ENCODE assay signal across 9 mouse cellular contexts in genomic region chr1:75208967-75209678, GRCm38 (mm10). TPM values are rescaled to one million over a fixed set of nuclear protein-coding genes. Genes with fewer than 3 reads are reported as not detected.
A peak's percentile ranks its signal among the peaks of the same experiment; 100 is the strongest.
DNase-seq lines count a peak whose midpoint lies in the region; ATAC-seq lines count a peak whose summit lies in the region.
"Had no signal": no experiment of that assay in that cellular context is flagged by ENCODE, and none has a peak within 500 bp of the region (broad histone marks: within the 10 kb centered on the region; RNA-seq: fewer than 3 reads in every experiment).

No protein-coding gene starts in this region.

- DNase-seq in heart, adult 11 months = peak; percentile 96
- no peak for DNase-seq in heart, adult 8-10 months (ENCODE audit: low spot score)
- peak; percentile 73 for DNase-seq in lung, postnatal 10 days
- no peak for DNase-seq in layer of hippocampus, postnatal 25 days (ENCODE audit: extremely low spot score in 1 of 2, low spot score in 1 of 2)

- no peaks in the 10 kb centered on the region for H3K9me3 ChIP-seq in heart, embryonic 11.5 days (replicated peaks; ENCODE audit: control insufficient read depth, low read length)
- no peaks in the 10 kb centered on the region for H3K9me3 ChIP-seq in kidney, embryonic 14.5 days (ENCODE audit: control insufficient read depth, low read length)
- no peaks in the 10 kb centered on the region for H3K9me3 ChIP-seq in stomach, embryonic 14.5 days (ENCODE audit: control insufficient read depth, low read depth, low read length)
- H3K9me3 ChIP-seq: G1E had no signal

- 12% methylated on average over 34 of the region's 34 CpGs for WGBS in heart, embryonic 11.5 days (ENCODE audit: insufficient replicate concordance)
- WGBS in kidney, embryonic 14.5 days = 8% methylated on average over 34 of the region's 34 CpGs
- 10% methylated on average over 34 of the region's 34 CpGs for WGBS in stomach, embryonic 14.5 days

- H3K4me2 ChIP-seq in heart, embryonic 11.5 days = peak overlapping the region; percentile 97
- peak overlapping the region; percentile 86 for H3K4me2 ChIP-seq in kidney, embryonic 14.5 days (replicated peaks; ENCODE audit: low read depth, low read length)
- peak overlapping the region; percentile 41 for H3K4me2 ChIP-seq in stomach, embryonic 14.5 days (replicated peaks; ENCODE audit: low read depth, low read length)

- H3K9ac ChIP-seq in heart, embryonic 11.5 days (ENCODE audit: low read depth, low read length) = peak overlapping the region; percentile 70
- peak overlapping the region; percentile 70 for H3K9ac ChIP-seq in kidney, embryonic 14.5 days (ENCODE audit: low read depth, low read length)
- peak overlapping the region; percentile 36; the same call in 1 of the 2 replicates for H3K9ac ChIP-seq in stomach, embryonic 14.5 days (replicated peaks; ENCODE audit: low read depth, low read length)

- peak overlapping the region; percentile 44 for H3K4me3 ChIP-seq in heart, embryonic 11.5 days (ENCODE audit: low read depth, low read length)
- H3K4me3 ChIP-seq in kidney, embryonic 14.5 days (ENCODE audit: low read length) = peak overlapping the region; percentile 92
- peak overlapping the region; percentile 36 for H3K4me3 ChIP-seq in stomach, embryonic 14.5 days (ENCODE audit: low read depth, low read length)

- H3K27ac ChIP-seq in heart, embryonic 11.5 days (ENCODE audit: low read depth, low read length) = no peak overlapping the region
- H3K27ac ChIP-seq in kidney, embryonic 14.5 days (ENCODE audit: low read depth, low read length) = peak overlapping the region; percentile 6; the same call in 1 of the 2 replicates
- no peak overlapping the region for H3K27ac ChIP-seq in stomach, embryonic 14.5 days (ENCODE audit: low read length)

- H3K36me3 ChIP-seq in heart, embryonic 11.5 days (ENCODE audit: control insufficient read depth, insufficient read depth, low read length) = peaks cover 5% of the 10 kb centered on the region
- peaks cover 22% of the 10 kb centered on the region for H3K36me3 ChIP-seq in kidney, embryonic 14.5 days (ENCODE audit: control insufficient read depth, insufficient read depth, low read length)
- peaks cover 15% of the 10 kb centered on the region; the same call in 1 of the 2 replicates for H3K36me3 ChIP-seq in stomach, embryonic 14.5 days (ENCODE audit: control insufficient read depth, insufficient read depth, low read length)

- peaks cover 22% of the 10 kb centered on the region for H3K4me1 ChIP-seq in heart, embryonic 11.5 days (ENCODE audit: control insufficient read depth, insufficient read depth, low read length)
- H3K4me1 ChIP-seq in kidney, embryonic 14.5 days (ENCODE audit: control insufficient read depth, insufficient read depth, low read length) = peaks cover 33% of the 10 kb centered on the region
- peaks cover 22% of the 10 kb centered on the region; the same call in 1 of the 2 replicates for H3K4me1 ChIP-seq in stomach, embryonic 14.5 days (ENCODE audit: control insufficient read depth, insufficient read depth, low read length)

- peaks cover 11% of the 10 kb centered on the region for H3K27me3 ChIP-seq in heart, embryonic 11.5 days (ENCODE audit: control insufficient read depth, insufficient read depth, low read length)
- no peaks in the 10 kb centered on the region for H3K27me3 ChIP-seq in kidney, embryonic 14.5 days (ENCODE audit: control insufficient read depth, insufficient read depth, low read length)
- H3K27me3 ChIP-seq in stomach, embryonic 14.5 days (ENCODE audit: control insufficient read depth, insufficient read depth, low read length) = no peaks in the 10 kb centered on the region

- ATAC-seq in common myeloid progenitor, adult 5-6 weeks (replicated peaks; ENCODE audit: low read depth, poor library complexity, severe bottlenecking) = 0 out of 2 replicates have a peak, but pooled peaks have one; percentile 13
- ATAC-seq in heart, embryonic 11.5 days (replicated peaks; ENCODE audit: insufficient number of reproducible peaks, low FRiP score, low TSS enrichment) = no peak
- peak; percentile 40 for ATAC-seq in kidney, embryonic 14.5 days (ENCODE audit: low FRiP score, low TSS enrichment)
- no peak for ATAC-seq in stomach, embryonic 14.5 days (ENCODE audit: insufficient number of reproducible peaks, insufficient read depth, low FRiP score, low read depth)

RNA-seq across cellular contexts. Expression of gene Glb1l, which starts 1.5 kb away (rescaled TPM):
- 1 to 10 TPM; 1.1 to 4.1 (median 2.3) TPM for total RNA-seq in heart, adult 8-10 months (2022)
- total RNA-seq in common myeloid progenitor, adult 5-6 weeks (2017) = 7.5 and 13.1 TPM in 2 replicates
- polyA plus RNA-seq in heart, embryonic 11.5 days (2014; fragmentation: Nextera tagmentation; extraction: Ambion mirVana) = 6.8 and 8.4 TPM in 2 replicates
- 18.1 and 34.4 TPM in 2 replicates for polyA plus RNA-seq in kidney, embryonic 14.5 days (2014; fragmentation: Nextera tagmentation; extraction: Ambion mirVana)
- 22.4 and 29.6 TPM in 2 replicates for polyA plus RNA-seq in stomach, embryonic 14.5 days (2014; fragmentation: Nextera tagmentation; extraction: Ambion mirVana)
- total RNA-seq in layer of hippocampus, postnatal 25 days (2021) = 10 to 100 TPM; 12.6 to 14.4 TPM

RNA-seq across cellular contexts. Expression of gene Stk16, which starts 1.5 kb away (rescaled TPM):
- 10 to 100 TPM; 29.3 to 44.0 (median 36.4) TPM for total RNA-seq in heart, adult 8-10 months (2022)
- total RNA-seq in common myeloid progenitor, adult 5-6 weeks (2017) = 60.9 and 92.2 TPM in 2 replicates
- polyA plus RNA-seq in heart, embryonic 11.5 days (2014; fragmentation: Nextera tagmentation; extraction: Ambion mirVana) = 81.7 and 82.8 TPM in 2 replicates
- 125 and 129 TPM in 2 replicates for polyA plus RNA-seq in kidney, embryonic 14.5 days (2014; fragmentation: Nextera tagmentation; extraction: Ambion mirVana)
- polyA plus RNA-seq in stomach, embryonic 14.5 days (2014; fragmentation: Nextera tagmentation; extraction: Ambion mirVana) = 123 TPM in 2 replicates
- total RNA-seq in layer of hippocampus, postnatal 25 days (2021) = 10 to 100 TPM; 88.3 to 92.4 TPM

RNA-seq across cellular contexts. Expression of gene Tuba4a, which starts 10.5 kb away (rescaled TPM):
- total RNA-seq in heart, adult 8-10 months (2022) = 1,000 to 10,000 TPM in 1 of 4 experiments, 100 to 1,000 TPM in 3; 786 to 1,317 (median 908) TPM
- 156 and 186 TPM in 2 replicates for total RNA-seq in common myeloid progenitor, adult 5-6 weeks (2017)
- 39.2 and 39.8 TPM in 2 replicates for polyA plus RNA-seq in heart, embryonic 11.5 days (2014; fragmentation: Nextera tagmentation; extraction: Ambion mirVana)
- polyA plus RNA-seq in kidney, embryonic 14.5 days (2014; fragmentation: Nextera tagmentation; extraction: Ambion mirVana) = 31.6 and 32.1 TPM in 2 replicates
- 59.9 and 69.1 TPM in 2 replicates for polyA plus RNA-seq in stomach, embryonic 14.5 days (2014; fragmentation: Nextera tagmentation; extraction: Ambion mirVana)
- total RNA-seq in layer of hippocampus, postnatal 25 days (2021) = 100 to 1,000 TPM; 560 to 573 TPM

RNA-seq across cellular contexts. Expression of gene Atg9a, which starts 17.1 kb away (rescaled TPM):
- total RNA-seq in heart, adult 8-10 months (2022) = 10 to 100 TPM; 67.6 to 77.9 (median 71.6) TPM
- total RNA-seq in common myeloid progenitor, adult 5-6 weeks (2017) = 6.8 and 8.5 TPM in 2 replicates
- polyA plus RNA-seq in heart, embryonic 11.5 days (2014; fragmentation: Nextera tagmentation; extraction: Ambion mirVana) = 22.7 and 26.8 TPM in 2 replicates
- 18.5 and 26.0 TPM in 2 replicates for polyA plus RNA-seq in kidney, embryonic 14.5 days (2014; fragmentation: Nextera tagmentation; extraction: Ambion mirVana)
- polyA plus RNA-seq in stomach, embryonic 14.5 days (2014; fragmentation: Nextera tagmentation; extraction: Ambion mirVana) = 23.2 and 27.2 TPM in 2 replicates
- total RNA-seq in layer of hippocampus, postnatal 25 days (2021) = 100 to 1,000 TPM; 119 to 121 TPM

RNA-seq across cellular contexts. Expression of gene Ankzf1, which starts 17.2 kb away (rescaled TPM):
- 10 to 100 TPM in 2 of 4 experiments, 1 to 10 TPM in 2; 7.7 to 13.9 (median 10.2) TPM for total RNA-seq in heart, adult 8-10 months (2022)
- total RNA-seq in common myeloid progenitor, adult 5-6 weeks (2017) = 13.1 and 17.3 TPM in 2 replicates
- polyA plus RNA-seq in heart, embryonic 11.5 days (2014; fragmentation: Nextera tagmentation; extraction: Ambion mirVana) = 18.7 and 24.2 TPM in 2 replicates
- polyA plus RNA-seq in kidney, embryonic 14.5 days (2014; fragmentation: Nextera tagmentation; extraction: Ambion mirVana) = 16.7 and 21.1 TPM in 2 replicates
- 22.1 and 23.0 TPM in 2 replicates for polyA plus RNA-seq in stomach, embryonic 14.5 days (2014; fragmentation: Nextera tagmentation; extraction: Ambion mirVana)
- 10 to 100 TPM; 19.4 to 24.0 TPM for total RNA-seq in layer of hippocampus, postnatal 25 days (2021)

Comparison
In these comparisons a context has a peak if more than half of its experiments do, and no peak if none do; other contexts are left out.
1. DNase-seq: peak in heart, adult 11 months (single experiment) and lung, postnatal 10 days (single experiment); none in heart, adult 8-10 months (single experiment) and layer of hippocampus, postnatal 25 days (0 of 2).
2. ATAC-seq: peak in common myeloid progenitor, adult 5-6 weeks (single experiment) and kidney, embryonic 14.5 days (single experiment); none in heart, embryonic 11.5 days (single experiment) and stomach, embryonic 14.5 days (single experiment).
3. H3K4me2 ChIP-seq: peak in every context shown above with its lines; median percentile 97 in heart, embryonic 11.5 days; 86 in kidney, embryonic 14.5 days; 41 in stomach, embryonic 14.5 days.
4. H3K4me3 ChIP-seq: peak in every context shown above with its lines; median percentile 92 in kidney, embryonic 14.5 days; 44 in heart, embryonic 11.5 days; 36 in stomach, embryonic 14.5 days.
5. Peak in every context shown above with its lines, with median percentiles within 50 percentile points of each other: H3K9ac ChIP-seq.